Mouse (Mus musculus): Measurements from ENCODE around the gene Spata1. TPM values are rescaled to one million over a fixed set of nuclear protein-coding genes. Genes with fewer than 3 reads are reported as not detected.
"Not testable (repeated sequence)": the region's sequence is repeated elsewhere in the genome, so short reads cannot be mapped to it uniquely, and the experiment has no call there.

Gene Spata1
- total RNA-seq, 2 experiments from 2014 or later = 3.3 to 3.5 TPM

DNA sequence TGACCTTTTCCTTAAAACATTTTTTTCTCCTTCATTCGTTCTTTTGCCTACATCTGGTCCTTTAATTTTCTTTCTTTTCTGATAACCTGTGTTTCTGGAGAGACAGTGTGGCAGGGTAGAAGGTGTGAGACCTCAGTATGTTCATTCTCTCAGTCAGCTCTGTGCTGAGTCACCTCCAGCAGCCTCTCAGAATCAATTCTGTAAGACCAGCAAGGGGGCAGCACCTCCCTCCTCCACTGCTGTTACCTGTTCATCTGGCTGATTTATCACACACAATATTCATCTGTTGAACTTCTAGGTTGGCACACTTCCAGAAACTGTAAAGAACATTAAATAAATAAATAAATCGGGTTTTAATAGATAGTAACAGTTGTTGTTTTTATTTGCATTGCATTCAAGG is 36.6 kb downstream of the Spata1 start:
- DNase-seq (ENCODE audit: low spot score in 2 of 2) = no peak

DNA sequence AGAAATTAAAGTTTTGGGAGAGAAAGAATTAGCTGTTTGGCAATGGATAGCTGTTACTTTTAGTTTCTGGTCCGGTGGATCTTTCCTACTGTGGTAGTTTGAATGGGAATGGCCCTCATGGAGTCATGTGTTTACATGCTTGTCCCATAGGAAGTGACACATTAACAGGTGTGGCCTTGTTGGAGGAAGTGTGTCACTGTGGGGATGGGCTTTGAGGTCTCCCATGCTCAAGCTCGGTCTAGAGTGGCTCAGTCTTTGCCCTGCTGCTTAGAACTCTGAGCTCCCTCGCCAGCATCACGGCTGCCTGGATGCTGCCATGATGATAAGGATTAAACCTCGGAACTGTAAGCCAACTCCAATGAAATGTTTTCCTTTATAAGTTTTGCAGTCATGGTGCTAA is 48.2 kb downstream of the Spata1 start:
- DNase-seq (ENCODE audit: low spot score in 2 of 2) = no peak

DNA sequence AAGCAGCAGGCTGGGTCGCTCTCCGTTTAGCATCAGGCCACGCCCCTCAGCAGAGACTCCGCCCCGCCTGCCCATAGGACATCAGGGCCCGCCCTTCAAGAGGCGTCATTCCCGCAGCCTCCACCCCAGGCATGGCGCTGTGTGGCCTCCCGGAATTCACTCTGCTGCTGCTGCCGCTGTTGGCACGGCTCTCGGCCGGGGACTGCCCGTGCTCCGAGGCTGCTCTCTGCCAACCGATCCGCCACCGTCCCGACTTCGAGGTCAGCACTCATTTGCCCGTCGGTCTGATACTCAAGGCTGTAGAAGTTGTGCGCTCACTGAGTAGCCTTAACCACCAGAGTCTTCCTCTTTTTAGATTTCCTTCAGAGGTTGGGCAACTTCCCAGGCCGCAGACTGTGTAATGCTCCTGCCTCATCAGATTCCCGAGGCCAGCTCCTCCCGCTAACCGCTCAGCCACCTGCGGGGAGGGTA is 49.1 kb downstream of the Spata1 start:
- peak; percentile 88 to 93 for DNase-seq (ENCODE audit: low spot score in 2 of 2)

DNA sequence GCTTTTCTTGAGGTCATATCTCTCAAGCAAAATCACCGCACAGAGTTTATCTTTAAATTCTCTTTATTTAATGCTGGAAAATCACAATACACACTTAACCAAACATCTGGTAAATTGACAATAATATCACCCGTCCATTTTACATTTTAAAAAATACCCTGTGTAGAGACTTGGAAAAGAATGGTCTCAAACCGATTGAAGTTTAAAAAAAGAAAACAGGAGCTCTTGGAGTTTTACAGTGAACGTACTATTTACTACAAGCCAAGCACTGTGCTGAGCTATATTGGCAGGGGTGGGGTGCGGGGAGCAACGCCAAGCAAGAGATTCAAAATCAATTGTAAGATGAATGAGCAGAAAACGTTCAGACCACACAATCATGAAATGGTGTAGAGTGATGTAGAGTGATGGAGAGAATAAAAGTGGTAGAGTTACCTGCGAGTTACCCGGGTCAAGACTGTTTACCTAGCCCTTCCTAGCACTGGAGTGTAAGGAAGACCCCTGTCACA is 49.8 kb downstream of the Spata1 start, which contains the start of gene Ctbs:
TSS of gene Ctbs (plus strand) at position 51 of the 506 bp plus-strand sequence.
- DNase-seq (ENCODE audit: low spot score in 2 of 2) = no peak

- no peak for DNase-seq (ENCODE audit: low spot score in 2 of 2)
Observed at GRCm38 (mm10) chr3:146448969-146449368, 50.6 kb downstream of the Spata1 start.

GRCm38 (mm10) chr3:146448372-146448771 is 51.2 kb downstream of the Spata1 start:
- no peak for DNase-seq (ENCODE audit: low spot score in 2 of 2)

DNA sequence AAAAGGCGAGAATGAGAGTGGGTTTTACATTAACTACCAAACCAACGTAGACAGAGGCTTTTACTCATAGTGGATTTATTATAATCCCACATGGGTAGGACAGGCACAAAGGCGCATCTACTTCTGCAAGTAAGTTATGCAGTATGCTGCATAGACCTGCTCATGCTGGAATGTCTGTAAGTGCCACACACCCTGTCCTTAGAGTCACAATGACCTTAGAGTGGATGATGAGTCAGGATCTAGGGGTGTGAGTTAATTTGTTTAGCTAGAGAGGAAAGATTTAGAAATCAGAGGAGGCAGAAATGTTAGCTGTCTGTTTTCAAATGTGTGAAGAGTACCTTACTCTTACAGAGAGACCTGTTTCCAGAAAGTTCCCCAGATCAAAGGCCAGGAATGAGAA is 52.0 kb downstream of the Spata1 start:
- DNase-seq (ENCODE audit: low spot score in 2 of 2) = no peak

DNA sequence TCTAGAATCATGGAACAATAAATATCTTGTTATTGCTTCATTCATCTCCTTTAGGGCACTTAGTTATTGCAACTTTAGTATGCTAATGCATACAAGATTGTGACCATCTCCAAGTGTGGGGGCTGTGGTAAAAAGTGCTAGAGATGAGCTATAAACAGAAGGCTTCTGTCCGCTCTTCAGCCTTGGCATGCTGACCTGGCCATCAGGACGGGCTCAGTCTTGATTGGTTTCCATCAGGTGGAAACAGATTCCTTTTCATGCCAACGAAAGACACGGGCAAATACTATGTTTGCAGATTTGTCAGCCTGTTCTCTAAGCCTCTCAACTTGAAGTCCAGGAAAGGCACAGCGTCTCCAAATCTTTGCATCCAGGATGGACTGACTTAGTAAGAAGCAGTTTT is 52.4 kb downstream of the Spata1 start:
- DNase-seq (ENCODE audit: low spot score in 2 of 2) = no peak

- DNase-seq (ENCODE audit: low spot score in 2 of 2) = no peak
Observed at GRCm38 (mm10) chr3:146444880-146445279, 54.7 kb downstream of the Spata1 start.

DNA sequence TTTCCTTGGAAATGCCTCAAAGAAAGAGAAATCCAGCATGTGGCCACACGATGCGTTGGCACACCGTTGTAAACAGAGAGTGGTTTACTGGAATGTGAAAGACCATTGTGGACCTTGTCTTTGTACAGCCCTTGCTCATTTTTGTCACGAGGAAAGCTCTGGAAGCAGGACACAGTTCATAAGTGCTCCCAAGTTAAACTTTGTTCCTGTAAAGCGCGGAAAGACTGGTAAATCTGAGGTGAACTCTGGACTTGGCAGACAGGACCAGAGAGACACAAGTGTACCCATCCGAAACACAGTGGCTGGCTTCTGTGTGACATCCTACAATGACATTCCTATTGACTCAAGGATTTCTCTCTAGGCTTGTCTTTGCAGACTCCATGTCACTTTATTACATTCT is 56.2 kb downstream of the Spata1 start:
- DNase-seq (ENCODE audit: low spot score in 2 of 2) = no peak

DNA sequence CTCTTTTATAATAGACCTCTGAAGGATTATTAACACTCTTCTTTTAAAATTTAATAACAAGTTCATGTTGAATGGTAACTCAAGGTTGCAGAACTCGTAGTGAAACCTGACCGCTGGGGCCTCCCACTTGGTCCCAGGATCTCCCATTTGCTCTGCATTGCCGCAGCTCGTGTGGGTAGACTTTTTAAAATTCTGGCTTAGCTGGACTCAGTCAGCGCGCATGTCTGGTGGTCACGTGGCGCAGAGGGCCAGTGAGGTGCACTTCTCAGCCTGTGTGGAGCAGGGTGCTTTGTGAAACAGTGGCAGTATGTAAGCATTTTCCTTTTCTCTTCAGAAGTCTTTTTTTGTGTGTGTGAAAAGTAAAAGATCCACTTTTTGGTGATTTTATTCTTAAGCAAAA is 56.6 kb downstream of the Spata1 start:
- DNase-seq (ENCODE audit: low spot score in 2 of 2) = no peak

- DNase-seq (ENCODE audit: low spot score in 2 of 2) = no peak
Observed at GRCm38 (mm10) chr3:146442484-146442883, 57.1 kb downstream of the Spata1 start.

GRCm38 (mm10) chr3:146440422-146440821 is 59.1 kb downstream of the Spata1 start:
- no peak for DNase-seq (ENCODE audit: low spot score in 2 of 2)

DNA sequence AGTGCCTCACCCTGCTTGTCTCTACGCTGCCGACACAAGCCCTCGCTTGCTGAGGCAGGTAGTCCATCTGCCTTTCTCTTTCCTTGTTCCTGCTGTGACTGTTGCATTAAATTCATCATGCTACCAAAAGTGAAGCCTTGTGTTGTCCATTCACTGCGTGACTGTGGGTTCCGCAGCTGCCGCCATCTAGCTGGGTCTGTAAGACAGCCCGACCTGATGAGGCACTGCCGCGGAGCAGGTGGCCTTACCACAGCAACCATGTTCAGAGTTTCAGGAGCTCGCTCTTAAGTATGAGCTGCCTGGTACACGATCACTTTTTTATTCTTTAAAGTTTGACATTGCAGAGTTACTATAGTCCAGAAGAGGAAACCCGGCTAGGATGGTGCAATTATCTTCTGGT is 59.5 kb downstream of the Spata1 start:
- no peak for DNase-seq (ENCODE audit: low spot score in 2 of 2)

DNA sequence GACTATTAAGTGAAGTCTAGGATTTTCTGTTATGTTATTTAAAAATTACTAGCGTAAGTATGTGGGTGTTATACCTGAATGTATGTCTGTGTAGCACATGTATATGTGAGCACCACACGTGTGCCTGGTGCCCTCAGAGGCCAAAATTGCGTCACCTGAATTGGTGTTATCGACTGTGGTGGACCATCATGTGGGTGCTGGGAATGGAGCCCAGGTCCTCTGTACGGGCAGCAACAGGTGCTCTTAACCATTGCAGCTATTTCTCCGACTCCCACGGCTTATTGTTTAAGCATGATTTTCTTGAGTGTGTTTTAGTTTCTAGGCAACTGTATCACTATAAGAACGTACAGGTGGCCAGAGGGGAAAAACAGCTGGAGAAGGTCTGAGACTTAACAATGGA is 63.4 kb downstream of the Spata1 start:
- no peak for DNase-seq (ENCODE audit: low spot score in 2 of 2)

DNA sequence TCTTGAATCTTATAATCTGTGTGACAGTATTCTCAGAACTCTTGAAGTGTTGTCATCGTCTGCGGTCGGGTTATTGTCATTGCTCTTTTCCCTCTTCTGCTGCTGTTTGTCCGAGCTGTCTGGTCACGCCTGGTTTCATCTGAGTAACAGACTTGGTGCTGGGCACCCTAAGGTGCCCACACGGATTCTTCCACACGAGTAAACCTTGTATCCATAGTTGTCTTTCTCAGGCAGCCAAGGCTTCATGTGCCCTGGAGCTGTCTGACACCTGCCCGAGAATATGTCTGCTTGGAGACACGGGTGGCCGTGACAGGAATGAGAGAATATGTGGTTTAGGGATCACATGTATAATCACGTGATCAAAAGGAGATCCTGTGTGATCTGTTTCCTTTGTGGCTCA is 64.0 kb downstream of the Spata1 start:
- no peak for DNase-seq (ENCODE audit: low spot score in 2 of 2)

GRCm38 (mm10) chr3:146434686-146435085 is 64.9 kb downstream of the Spata1 start:
- no peak for DNase-seq (ENCODE audit: low spot score in 2 of 2)

DNA sequence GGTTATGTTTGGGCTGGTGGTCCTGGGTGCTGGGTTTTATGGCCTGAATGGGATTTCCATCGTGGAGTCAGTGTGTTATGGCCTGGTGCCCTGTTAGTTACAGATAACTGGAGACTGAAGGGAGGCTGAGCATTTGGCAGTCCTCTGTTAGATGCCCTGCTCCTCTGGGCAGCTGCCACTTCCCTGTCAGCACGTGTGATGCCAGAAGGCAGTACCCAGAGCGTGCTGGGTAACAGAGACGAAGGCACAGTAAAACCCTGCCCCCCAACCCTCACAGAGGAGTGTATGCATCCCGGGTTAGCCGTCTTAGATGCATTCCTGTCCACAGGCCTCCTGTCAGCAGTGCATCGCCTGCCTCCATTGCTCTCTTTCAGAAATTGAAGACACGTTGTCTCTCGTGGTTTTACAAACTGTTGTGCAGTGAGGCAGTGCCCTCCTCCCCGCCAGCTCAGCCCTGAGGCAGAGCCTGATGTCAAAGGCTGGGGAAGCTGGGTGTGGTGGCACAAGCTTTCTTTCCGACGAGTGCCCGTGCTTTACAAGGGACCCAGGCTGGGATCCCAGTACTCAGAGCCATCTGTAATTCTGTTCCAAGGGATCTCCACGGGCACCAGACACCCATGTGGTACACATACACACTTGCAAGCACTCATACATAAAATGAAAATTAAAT is 65.7 kb downstream of the Spata1 start:
- no peak for DNase-seq (ENCODE audit: low spot score in 2 of 2)

- not testable (repeated sequence) for DNase-seq (ENCODE audit: low spot score in 2 of 2)
Observed at GRCm38 (mm10) chr3:146433063-146433462, 66.5 kb downstream of the Spata1 start.

- no peak for DNase-seq (ENCODE audit: low spot score in 2 of 2)
Observed at GRCm38 (mm10) chr3:146426489-146426888, 73.1 kb downstream of the Spata1 start.

DNA sequence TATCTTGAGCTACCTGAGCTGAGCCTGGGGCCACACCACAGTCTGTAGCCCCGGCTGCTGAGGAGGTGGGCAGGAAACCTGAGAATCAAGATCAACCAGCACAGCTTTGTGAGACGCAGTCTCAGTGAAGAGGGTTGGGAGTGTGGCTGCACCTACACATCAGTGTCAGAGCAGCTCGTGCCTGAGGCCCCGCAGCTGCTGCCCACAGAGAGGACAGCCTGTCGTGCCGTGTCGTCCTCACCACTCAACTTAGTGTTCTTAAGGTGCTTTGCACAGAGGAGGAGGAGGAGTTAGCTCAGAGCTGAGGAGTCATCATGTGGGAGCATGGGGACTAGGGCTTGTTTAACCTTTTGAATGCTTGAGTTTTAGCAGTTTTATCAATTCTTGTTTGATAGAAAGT is 73.7 kb downstream of the Spata1 start:
- DNase-seq (ENCODE audit: low spot score in 2 of 2) = no peak

GRCm38 (mm10) chr3:146424306-146424900 is 75.2 kb downstream of the Spata1 start:
- DNase-seq (ENCODE audit: low spot score in 2 of 2) = no peak

GRCm38 (mm10) chr3:146423710-146424109 is 75.8 kb downstream of the Spata1 start:
- no peak for DNase-seq (ENCODE audit: low spot score in 2 of 2)
